Mouse (Mus musculus): ENCODE measurements around the gene Igf1r. TPM values are rescaled to one million over a fixed set of nuclear protein-coding genes. Genes with fewer than 3 reads are reported as not detected.

Gene Igf1r
- polyA plus RNA-seq, 1 experiment, result 0.17 TPM

DNA sequence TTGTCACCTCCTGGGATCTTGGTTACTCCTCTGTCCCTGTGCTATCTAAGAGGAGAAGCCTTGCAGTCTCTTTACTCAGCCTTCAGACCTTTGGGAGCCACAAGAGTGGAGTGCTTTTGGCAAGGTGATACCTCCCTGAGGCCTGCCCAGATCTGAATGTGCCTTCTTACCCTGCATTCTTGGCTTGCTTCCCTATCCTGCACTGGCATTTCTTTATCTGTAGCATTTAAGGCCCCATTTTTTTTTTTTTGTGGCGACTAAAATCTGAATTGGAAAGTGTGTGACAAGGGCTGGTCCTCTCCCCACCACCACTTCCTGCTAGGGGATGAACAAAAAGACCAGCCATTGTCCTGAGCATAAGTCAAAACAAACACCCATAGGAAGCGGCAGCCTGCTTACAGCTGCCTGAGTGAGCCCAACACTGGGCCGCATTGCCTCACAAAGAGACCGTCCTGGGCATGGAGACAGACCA lies 133.3 kb downstream of the Igf1r start:
- H3K4me3 ChIP-seq (replicated peaks), result no peak overlapping the region
- no peak for TF ChIP-seq GATA1 (IDR thresholded peaks at IDR 0.05; ENCODE audit: low read length)
- no peak for TF ChIP-seq TAL1 (IDR thresholded peaks at IDR 0.05; ENCODE audit: low read length)
- no peaks in the 10 kb centered on the region; the same call in 1 of the 2 replicates for H3K27me3 ChIP-seq (ENCODE audit: control insufficient read depth)
- H3K36me3 ChIP-seq (ENCODE audit: control insufficient read depth), result no peaks in the 10 kb centered on the region; the same call in 1 of the 2 replicates
- H3K9me3 ChIP-seq (ENCODE audit: control insufficient read depth, low read length), result no peaks in the 10 kb centered on the region
- peaks cover 36% of the 10 kb centered on the region for H3K4me1 ChIP-seq (ENCODE audit: control insufficient read depth)

DNA sequence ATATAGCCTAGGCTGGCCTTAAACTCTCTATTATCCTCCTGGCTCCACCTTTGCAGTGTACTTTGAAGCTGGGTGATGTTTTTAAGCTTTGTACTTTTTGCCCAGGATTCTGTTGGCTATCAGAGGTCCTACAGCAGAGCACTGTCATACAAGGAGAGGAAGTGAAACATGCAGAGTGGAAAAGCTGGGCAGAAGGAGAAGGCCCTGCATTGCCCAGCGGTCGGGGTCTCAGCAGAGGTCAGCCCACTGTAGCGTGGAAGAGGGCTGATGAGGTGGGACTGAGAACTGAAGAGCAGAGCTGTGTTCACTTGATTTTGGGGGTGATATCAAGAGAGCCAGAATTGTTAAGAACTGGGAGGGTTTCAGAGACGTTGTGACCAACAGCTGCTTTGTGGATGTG lies 134.9 kb downstream of the Igf1r start:
- H3K9me3 ChIP-seq (ENCODE audit: control insufficient read depth, low read length), result no peaks in the 10 kb centered on the region
- H3K27me3 ChIP-seq (ENCODE audit: control insufficient read depth), result no peaks in the 10 kb centered on the region; the same call in 1 of the 2 replicates
- H3K4me1 ChIP-seq (ENCODE audit: control insufficient read depth), result peaks cover 45% of the 10 kb centered on the region
- TF ChIP-seq GATA1 (IDR thresholded peaks at IDR 0.05; ENCODE audit: low read length) (no peak), TAL1 (IDR thresholded peaks at IDR 0.05; ENCODE audit: low read length) (no peak)
- H3K4me3 ChIP-seq (replicated peaks), result no peak overlapping the region
- H3K36me3 ChIP-seq (ENCODE audit: control insufficient read depth), result peaks cover 3% of the 10 kb centered on the region

DNA sequence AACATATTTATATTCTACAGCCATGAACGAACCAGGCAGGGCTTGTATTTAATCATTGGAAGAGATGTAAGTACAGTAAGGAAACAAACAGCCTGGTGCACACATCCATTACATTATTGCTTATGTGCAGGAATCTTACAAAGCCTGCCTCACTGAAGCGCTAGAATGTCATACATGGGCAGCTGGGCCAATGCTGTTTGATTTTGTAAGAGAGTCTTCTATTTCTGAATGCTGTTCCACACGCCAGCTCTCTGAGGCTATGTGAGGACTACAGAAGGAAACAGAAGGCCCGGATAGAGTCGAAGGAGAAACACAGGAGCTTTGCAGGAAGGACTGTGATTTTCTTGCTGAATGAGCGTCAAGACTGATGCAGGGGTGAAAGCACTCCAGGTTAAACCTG lies 136.2 kb downstream of the Igf1r start:
- TF ChIP-seq TAL1 (IDR thresholded peaks at IDR 0.05; ENCODE audit: low read length) (no peak), GATA1 (IDR thresholded peaks at IDR 0.05; ENCODE audit: low read length) (no peak)
- H3K9me3 ChIP-seq (ENCODE audit: control insufficient read depth, low read length), result no peaks in the 10 kb centered on the region
- H3K36me3 ChIP-seq (ENCODE audit: control insufficient read depth), result peaks cover 6% of the 10 kb centered on the region
- no peak overlapping the region for H3K4me3 ChIP-seq (replicated peaks)
- peaks cover 49% of the 10 kb centered on the region for H3K4me1 ChIP-seq (ENCODE audit: control insufficient read depth)
- no peaks in the 10 kb centered on the region; the same call in 1 of the 2 replicates for H3K27me3 ChIP-seq (ENCODE audit: control insufficient read depth)

DNA sequence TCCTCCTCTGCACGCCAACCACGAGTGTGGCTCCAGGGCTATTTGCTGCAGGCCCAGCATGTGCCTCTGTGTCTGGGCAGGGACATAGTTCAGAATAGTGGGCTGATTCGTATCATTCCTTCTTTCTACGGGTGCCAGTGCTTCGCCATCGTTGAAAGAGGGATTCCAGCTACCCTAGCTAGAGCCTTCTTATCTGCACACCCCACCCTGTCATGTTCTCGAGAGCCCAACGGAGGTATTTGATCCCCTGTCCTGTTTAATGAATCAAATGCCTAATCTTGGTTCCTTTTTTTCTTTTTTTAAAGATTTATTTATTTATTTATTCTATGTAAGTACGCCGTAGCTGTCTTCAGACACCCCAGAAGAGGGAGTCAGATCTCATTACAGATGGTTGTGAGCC lies 137.1 kb downstream of the Igf1r start:
- Histone ChIP-seq H3K9me3 (ENCODE audit: control insufficient read depth, low read length) (no peaks in the 10 kb centered on the region), H3K4me1 (ENCODE audit: control insufficient read depth) (peaks cover 49% of the 10 kb centered on the region)

DNA sequence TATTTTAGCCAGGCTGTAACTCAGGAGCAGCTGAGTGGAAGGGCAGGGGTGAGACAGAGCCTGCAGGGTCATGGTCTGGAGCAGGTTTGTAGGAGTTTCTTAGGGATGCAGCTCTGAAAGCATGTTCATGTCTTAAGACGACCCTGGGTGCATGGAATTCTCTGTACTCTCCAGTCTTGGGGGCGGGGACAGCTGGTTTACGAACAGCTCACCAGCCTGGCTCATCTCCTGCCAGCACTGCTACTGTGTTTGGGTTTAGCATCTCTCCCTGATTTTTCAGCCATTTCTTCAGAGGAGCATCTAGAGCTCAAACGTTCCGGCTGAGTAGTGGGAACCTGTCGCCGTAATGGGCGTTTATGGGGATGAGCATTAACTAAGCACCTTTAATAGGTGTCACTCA lies 137.9 kb downstream of the Igf1r start:
- Histone ChIP-seq H3K9me3 (ENCODE audit: control insufficient read depth, low read length) (no peaks in the 10 kb centered on the region), H3K27me3 (ENCODE audit: control insufficient read depth) (no peaks in the 10 kb centered on the region; the same call in 1 of the 2 replicates), H3K4me1 (ENCODE audit: control insufficient read depth) (peaks cover 46% of the 10 kb centered on the region), H3K36me3 (ENCODE audit: control insufficient read depth) (peaks cover 6% of the 10 kb centered on the region), H3K4me3 (replicated peaks) (no peak overlapping the region)
- TF ChIP-seq GATA1 (IDR thresholded peaks at IDR 0.05; ENCODE audit: low read length) (no peak), TAL1 (IDR thresholded peaks at IDR 0.05; ENCODE audit: low read length) (no peak)

More for the DNA sequence above, 137.1 kb downstream of the Igf1r start:
- Histone ChIP-seq H3K4me3 (replicated peaks) (no peak overlapping the region), H3K36me3 (ENCODE audit: control insufficient read depth) (peaks cover 6% of the 10 kb centered on the region), H3K27me3 (ENCODE audit: control insufficient read depth) (no peaks in the 10 kb centered on the region; the same call in 1 of the 2 replicates)
- TF ChIP-seq GATA1 (IDR thresholded peaks at IDR 0.05; ENCODE audit: low read length), result no peak
- no peak for TF ChIP-seq TAL1 (IDR thresholded peaks at IDR 0.05; ENCODE audit: low read length)

DNA sequence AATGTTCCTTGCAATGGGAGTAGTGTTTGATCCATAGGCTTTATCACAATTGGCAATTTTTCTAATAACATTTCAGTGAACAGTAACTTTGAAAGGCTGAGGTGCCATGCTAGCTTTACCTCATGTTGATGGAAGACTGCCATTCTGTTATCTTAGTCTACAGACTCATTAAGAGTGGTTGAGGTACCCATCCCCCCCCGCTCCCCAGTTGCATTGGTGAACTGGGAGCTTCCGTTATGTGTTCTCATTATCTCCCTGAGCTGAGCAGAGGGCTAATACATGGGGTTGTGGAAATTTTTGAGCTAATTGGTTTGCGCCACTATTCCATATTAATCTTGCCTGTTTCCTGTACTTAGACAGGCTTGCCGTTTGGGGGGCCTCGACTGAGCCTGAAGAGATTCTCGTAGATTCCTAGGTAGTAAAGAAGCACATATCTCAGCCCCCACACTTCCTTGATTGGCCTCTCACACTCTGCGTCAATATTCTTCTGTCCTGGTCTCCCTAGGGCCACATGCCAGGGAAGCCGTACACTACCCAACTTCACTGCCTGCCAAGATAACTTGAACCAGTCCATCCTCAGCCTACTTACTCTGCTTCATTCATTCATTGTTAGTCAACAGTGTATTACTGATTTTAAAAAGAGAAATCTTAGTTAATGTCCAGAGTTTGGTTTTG lies 139.8 kb downstream of the Igf1r start:
- peaks cover 6% of the 10 kb centered on the region for H3K36me3 ChIP-seq (ENCODE audit: control insufficient read depth)
- peaks cover 40% of the 10 kb centered on the region for H3K4me1 ChIP-seq (ENCODE audit: control insufficient read depth)
- H3K27me3 ChIP-seq (ENCODE audit: control insufficient read depth), result peaks cover 2% of the 10 kb centered on the region; the same call in 1 of the 2 replicates
- H3K4me3 ChIP-seq (replicated peaks), result no peak overlapping the region
- H3K9me3 ChIP-seq (ENCODE audit: control insufficient read depth, low read length), result no peaks in the 10 kb centered on the region
- no peak for TF ChIP-seq GATA1 (IDR thresholded peaks at IDR 0.05; ENCODE audit: low read length)

DNA sequence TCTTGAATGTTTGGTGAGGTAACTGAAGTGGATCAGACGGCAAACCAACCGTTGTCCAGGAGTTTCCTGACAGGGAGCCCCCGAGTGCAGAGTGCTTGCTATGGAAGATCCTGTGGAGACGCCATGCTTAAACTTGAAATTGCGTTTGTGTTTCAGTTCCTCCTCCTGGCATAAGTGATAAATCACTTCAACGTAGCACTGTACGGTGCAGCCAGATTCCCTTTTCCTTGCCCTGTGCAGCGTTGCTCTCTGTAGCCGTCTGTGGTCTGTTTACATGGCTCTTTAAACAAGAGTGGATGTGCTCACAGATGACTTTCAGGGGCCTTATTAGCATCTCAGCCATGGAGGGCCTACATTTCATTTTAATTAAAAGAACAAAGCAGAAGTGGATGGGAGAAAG lies 141.2 kb downstream of the Igf1r start:
- peaks cover 6% of the 10 kb centered on the region for H3K36me3 ChIP-seq (ENCODE audit: control insufficient read depth)
- peaks cover 2% of the 10 kb centered on the region; the same call in 1 of the 2 replicates for H3K27me3 ChIP-seq (ENCODE audit: control insufficient read depth)
- TF ChIP-seq TAL1 (IDR thresholded peaks at IDR 0.05; ENCODE audit: low read length), result no peak
- no peak for TF ChIP-seq GATA1 (IDR thresholded peaks at IDR 0.05; ENCODE audit: low read length)
- no peaks in the 10 kb centered on the region for H3K9me3 ChIP-seq (ENCODE audit: control insufficient read depth, low read length)
- H3K4me3 ChIP-seq (replicated peaks), result no peak overlapping the region
- H3K4me1 ChIP-seq (ENCODE audit: control insufficient read depth), result peaks cover 37% of the 10 kb centered on the region

DNA sequence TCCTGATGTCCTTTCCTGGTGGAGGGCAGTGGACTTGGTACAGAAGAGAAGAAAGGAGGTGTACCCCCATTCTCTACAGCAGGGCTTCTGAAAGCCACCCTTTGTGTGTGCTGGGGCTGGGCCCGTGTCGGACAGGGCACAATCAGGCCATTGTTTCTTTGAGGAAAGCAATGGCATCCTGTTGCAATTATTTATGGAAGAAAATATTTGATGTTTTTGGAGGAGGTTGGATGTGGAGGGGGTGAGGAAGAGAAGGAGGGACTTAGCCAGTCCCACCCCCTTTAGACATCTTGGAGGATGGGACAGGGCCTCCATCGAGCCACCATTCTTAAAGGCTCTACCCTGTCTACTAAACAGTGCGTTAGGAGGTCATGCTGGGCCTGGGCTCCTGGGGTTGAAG lies 142.9 kb downstream of the Igf1r start:
- TF ChIP-seq TAL1 (IDR thresholded peaks at IDR 0.05; ENCODE audit: low read length), result no peak
- TF ChIP-seq GATA1 (IDR thresholded peaks at IDR 0.05; ENCODE audit: low read length), result no peak
- H3K4me3 ChIP-seq (replicated peaks), result no peak overlapping the region
- peaks cover 6% of the 10 kb centered on the region for H3K36me3 ChIP-seq (ENCODE audit: control insufficient read depth)
- peaks cover 3% of the 10 kb centered on the region; the same call in 1 of the 2 replicates for H3K27me3 ChIP-seq (ENCODE audit: control insufficient read depth)
- peaks cover 23% of the 10 kb centered on the region for H3K4me1 ChIP-seq (ENCODE audit: control insufficient read depth)
- no peaks in the 10 kb centered on the region for H3K9me3 ChIP-seq (ENCODE audit: control insufficient read depth, low read length)

DNA sequence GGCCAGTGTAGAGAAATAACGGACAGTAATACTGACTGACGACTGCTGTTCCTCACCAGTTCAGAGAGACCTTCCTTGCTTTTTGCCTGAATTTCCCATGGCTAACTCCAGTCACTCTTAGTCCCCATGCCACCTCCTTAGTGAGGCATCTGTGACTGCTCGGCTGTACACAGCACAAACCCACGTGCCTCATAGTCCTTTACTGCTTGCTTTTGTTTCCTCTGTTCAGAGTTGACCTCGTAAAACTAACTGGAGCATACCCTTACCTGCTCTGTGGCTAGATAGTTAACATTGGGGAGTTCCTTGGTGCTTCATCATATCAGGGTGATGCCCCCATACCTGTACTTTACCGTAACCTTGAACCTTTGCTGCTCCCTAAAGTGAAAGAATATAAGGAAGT lies 143.8 kb downstream of the Igf1r start:
- TF ChIP-seq GATA1 (IDR thresholded peaks at IDR 0.05; ENCODE audit: low read length) (no peak), TAL1 (IDR thresholded peaks at IDR 0.05; ENCODE audit: low read length) (no peak)
- Histone ChIP-seq H3K9me3 (ENCODE audit: control insufficient read depth, low read length) (no peaks in the 10 kb centered on the region), H3K36me3 (ENCODE audit: control insufficient read depth) (peaks cover 6% of the 10 kb centered on the region), H3K27me3 (ENCODE audit: control insufficient read depth) (peaks cover 3% of the 10 kb centered on the region; the same call in 1 of the 2 replicates), H3K4me3 (replicated peaks) (no peak overlapping the region), H3K4me1 (ENCODE audit: control insufficient read depth) (peaks cover 23% of the 10 kb centered on the region)
